Mouse (Mus musculus) heart, embryonic 13.5 days (tissue): ENCODE results near the gene Tlcd1. TPM values are rescaled to one million over a fixed set of nuclear protein-coding genes. Genes with fewer than 3 reads are reported as not detected.

Source experiments
- ATAC-seq: fragments of 200-750 bp; cut with Nextera tagmentation; 2 replicates; pipeline ENCODE4 v1.8.0; 2017; ENCODE audit warnings: moderate TSS enrichment; ENCODE audit not compliant: insufficient number of reproducible peaks, low FRiP score, low TSS enrichment; ENCODE audit errors: extremely low read depth
- H3K27ac ChIP-seq: fragments of 300-500 bp; sonication (generic); replicated peaks from 2 replicates; pipeline ENCODE4 v1.5.1; 2015; ENCODE audit warnings: moderate library complexity, mild to moderate bottlenecking, inconsistent platforms
- H3K27me3 ChIP-seq: fragments of 300-500 bp; sonication (generic); replicated peaks from 2 replicates; pipeline ENCODE4 v1.6.1; 2015; ENCODE audit warnings: mild to moderate bottlenecking, inconsistent platforms
- H3K36me3 ChIP-seq: fragments of 300-500 bp; sonication (generic); 2 replicates; pipeline ENCODE4 v1.6.1; 2015; ENCODE audit warnings: mild to moderate bottlenecking, inconsistent platforms
- H3K4me1 ChIP-seq: fragments of 300-500 bp; sonication (generic); 2 replicates; pipeline ENCODE4 v1.6.1; 2015; ENCODE audit warnings: inconsistent platforms
- H3K4me2 ChIP-seq: fragments of 300-500 bp; sonication (generic); 2 replicates; pipeline ENCODE4 v1.6.1; 2015; ENCODE audit warnings: inconsistent platforms, mild to moderate bottlenecking, moderate library complexity
- H3K4me3 ChIP-seq: fragments of 300-500 bp; sonication (generic); 2 replicates; pipeline ENCODE4 v1.5.1; 2015; ENCODE audit warnings: moderate library complexity, mild to moderate bottlenecking, inconsistent platforms
- H3K9ac ChIP-seq: fragments of 300-500 bp; sonication (generic); 2 replicates; pipeline ENCODE4 v1.6.1; 2015; ENCODE audit warnings: inconsistent platforms, mild to moderate bottlenecking, moderate library complexity
- H3K9me3 ChIP-seq: fragments of 300-500 bp; sonication (generic); 2 replicates; pipeline ENCODE4 v1.6.1; 2016; ENCODE audit warnings: inconsistent platforms
- WGBS: fragments of 180-500 bp; shearing (Covaris S2); methylation state at CpG from one replicate; pipeline ENCODE4 v1.1.7; 2015; ENCODE audit warnings: mixed read lengths; 5-methylcytosine and 5-hydroxymethylcytosine counted together
- microRNA-seq: library from miRNA; unstranded; fragments of <30 nt; microRNA quantifications from one replicate; pipeline ENCODE4, GENCODE M21; 2016
- polyA plus RNA-seq: library from polyadenylated mRNA; unstranded; fragments of >200 nt; fragmentation: Nextera tagmentation; extraction: Ambion mirVana; gene quantifications from 2 replicates; pipeline ENCODE4 v1.2.1, GENCODE M21; 2015

Tlcd1 gene
- polyA plus RNA-seq, 1 experiment from 2014 or later: 14.7 TPM

- WGBS: 80% methylated on average over 7 of the region's 7 CpGs
- Histone ChIP-seq H3K4me3 (no peak overlapping the region), H3K4me1 (no peaks in the 10 kb centered on the region), H3K36me3 (peaks cover 100% of the 10 kb centered on the region), H3K27me3 (no peaks in the 10 kb centered on the region), H3K9me3 (no peaks in the 10 kb centered on the region), H3K9ac (no peak overlapping the region), H3K4me2 (no peak overlapping the region), H3K27ac (no peak overlapping the region)
- no peak for ATAC-seq
Observed at GRCm38 (mm10) chr11:78210615-78211014, 34.1 kb downstream of the Tlcd1 start.

DNA sequence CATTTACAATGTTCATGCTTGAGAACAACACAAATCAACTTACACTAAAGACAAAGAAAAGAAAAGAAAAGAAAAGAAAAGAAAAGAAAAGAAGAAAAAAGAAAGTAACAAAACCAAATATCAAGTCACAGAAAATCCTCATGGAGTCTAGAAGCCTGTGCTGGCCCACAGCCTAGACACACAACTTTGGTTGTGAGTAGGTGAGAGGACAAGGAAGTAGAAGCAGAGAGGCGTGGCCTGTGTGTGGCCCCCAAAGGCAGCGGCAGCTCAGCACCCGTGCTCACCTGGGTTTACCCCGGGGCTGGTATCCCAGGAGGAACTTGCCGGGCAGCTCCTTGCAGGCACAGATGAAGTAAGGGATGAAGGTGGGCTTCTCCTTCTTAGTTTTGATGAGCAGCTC lies 35.0 kb downstream of the Tlcd1 start:
- Histone ChIP-seq H3K27me3 (no peaks in the 10 kb centered on the region), H3K4me1 (no peaks in the 10 kb centered on the region), H3K36me3 (peaks cover 100% of the 10 kb centered on the region), H3K27ac (no peak overlapping the region), H3K4me2 (no peak overlapping the region), H3K9ac (no peak overlapping the region), H3K4me3 (no peak overlapping the region), H3K9me3 (no peaks in the 10 kb centered on the region)
- no peak for ATAC-seq
- 94% methylated on average over 5 of the region's 5 CpGs for WGBS

DNA sequence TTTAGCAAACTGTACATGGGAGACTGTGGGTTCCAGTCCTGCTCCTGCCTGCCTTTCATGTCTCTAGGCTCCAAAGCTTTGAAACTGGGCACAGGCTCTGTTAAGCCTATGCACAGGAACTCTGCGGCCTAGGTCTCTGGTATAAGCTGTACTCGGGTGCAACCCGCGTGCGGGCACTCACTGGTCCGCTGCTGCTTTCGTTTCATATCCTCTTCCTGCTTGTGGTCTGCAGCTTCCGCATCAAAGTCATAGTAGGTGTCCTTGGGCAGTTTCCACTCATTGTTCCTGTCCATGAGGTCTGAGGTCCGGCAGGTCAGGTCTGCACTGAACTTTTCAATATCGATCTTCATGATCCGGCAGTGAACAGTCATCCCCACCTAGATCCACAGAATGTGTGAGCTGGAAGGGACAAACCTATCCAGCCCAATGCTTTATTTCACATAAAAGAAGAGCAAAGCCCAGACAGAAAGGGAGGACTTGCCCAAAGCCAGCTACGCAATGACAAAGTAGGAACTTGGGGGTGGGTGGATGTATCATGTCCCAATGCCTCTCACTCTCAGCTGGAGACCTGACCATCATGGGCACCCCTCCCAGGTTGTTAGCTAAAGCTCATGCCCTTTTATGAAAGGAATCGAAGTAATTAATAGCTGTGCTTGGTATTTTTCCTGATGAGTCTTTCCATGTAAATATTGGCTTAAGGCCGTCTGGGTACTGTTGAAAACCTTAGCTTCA lies 36.7 kb downstream of the Tlcd1 start:
- Histone ChIP-seq H3K9me3 (no peaks in the 10 kb centered on the region), H3K4me1 (no peaks in the 10 kb centered on the region), H3K27ac (no peak overlapping the region), H3K9ac (no peak overlapping the region), H3K4me3 (no peak overlapping the region), H3K27me3 (no peaks in the 10 kb centered on the region), H3K4me2 (no peak overlapping the region), H3K36me3 (peaks cover 99% of the 10 kb centered on the region)
- 91% methylated on average over 14 of the region's 14 CpGs for WGBS
- no peak for ATAC-seq

DNA sequence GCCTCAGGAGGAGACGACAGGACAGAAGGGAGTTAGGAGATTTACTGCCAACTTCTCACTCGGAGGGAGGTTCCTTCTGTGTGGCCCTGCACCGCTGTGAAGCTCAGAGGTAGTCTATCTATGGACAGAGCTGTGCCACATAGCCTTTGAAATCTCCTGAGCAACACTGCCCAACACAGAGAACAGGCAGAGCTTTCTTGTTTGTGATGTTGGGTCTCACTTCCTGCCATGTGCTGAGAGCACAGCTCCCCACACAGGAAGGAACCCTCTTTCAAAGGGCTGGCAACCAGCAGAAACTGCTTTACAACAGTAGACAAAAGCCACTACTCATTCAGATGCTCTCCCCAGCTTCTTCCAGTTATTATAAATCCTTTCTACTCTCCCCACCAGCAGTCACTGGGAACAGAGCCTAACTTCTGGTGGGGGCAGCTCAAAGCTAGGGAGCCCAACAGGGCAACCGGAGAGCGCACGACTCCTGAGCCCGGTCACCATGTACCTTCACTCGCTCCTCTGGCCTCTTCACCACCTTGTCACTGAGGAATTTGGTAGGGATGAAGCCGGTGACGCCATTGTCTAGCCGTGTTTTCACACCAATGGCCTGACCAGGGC lies 39.3 kb downstream of the Tlcd1 start:
- Histone ChIP-seq H3K4me3 (no peak overlapping the region), H3K4me1 (no peaks in the 10 kb centered on the region), H3K9ac (no peak overlapping the region), H3K9me3 (no peaks in the 10 kb centered on the region), H3K27ac (no peak overlapping the region), H3K4me2 (no peak overlapping the region), H3K36me3 (peaks cover 99% of the 10 kb centered on the region), H3K27me3 (no peaks in the 10 kb centered on the region)
- no peak for ATAC-seq
- WGBS: 87% methylated on average over 11 of the region's 11 CpGs

GRCm38 (mm10) chr11:78223586-78223985 lies 47.1 kb downstream of the Tlcd1 start:
- ATAC-seq: no peak
- Histone ChIP-seq H3K27me3 (no peaks in the 10 kb centered on the region), H3K27ac (no peak overlapping the region), H3K36me3 (peaks cover 99% of the 10 kb centered on the region), H3K4me2 (no peak overlapping the region), H3K9ac (no peak overlapping the region), H3K4me3 (no peak overlapping the region), H3K4me1 (no peaks in the 10 kb centered on the region), H3K9me3 (no peaks in the 10 kb centered on the region)
- WGBS: 86% methylated on average over 4 of the region's 4 CpGs

Small RNAs within 50 kb of the gene (microRNA-seq; reads per million reads assigned to microRNA genes)
- not detected for gene Mir7653

Other genes with a start within 250 kb of the Tlcd1 start
- 0.09 and 0.20 TPM in 2 replicates for gene Sez6, start 245.9 kb upstream of the Tlcd1 start, polyA plus RNA-seq
- 8.6 and 9.9 TPM in 2 replicates for gene Phf12, start 194.0 kb upstream of the Tlcd1 start, polyA plus RNA-seq
- gene Dhrs13, start 144.4 kb upstream of the Tlcd1 start, polyA plus RNA-seq: 13.2 and 14.1 TPM in 2 replicates
- 71.8 and 83.9 TPM in 2 replicates for gene Flot2, start 138.8 kb upstream of the Tlcd1 start, polyA plus RNA-seq
- gene Eral1, start 96.3 kb upstream of the Tlcd1 start, polyA plus RNA-seq: 23.6 and 24.3 TPM in 2 replicates
- 16.5 and 17.7 TPM in 2 replicates for gene Fam222b, start 82.1 kb upstream of the Tlcd1 start, polyA plus RNA-seq
- 41.2 and 43.0 TPM in 2 replicates for gene Traf4, start 11.1 kb upstream of the Tlcd1 start, polyA plus RNA-seq
- gene Nek8, start within 50 bp of the Tlcd1 start, polyA plus RNA-seq: 12.7 and 13.2 TPM in 2 replicates
- gene Rpl23a, start 6.9 kb downstream of the Tlcd1 start, polyA plus RNA-seq: 833 and 868 TPM in 2 replicates
- gene Rab34, start 11.7 kb downstream of the Tlcd1 start, polyA plus RNA-seq: 57.5 and 60.9 TPM in 2 replicates
- gene Proca1, start 16.7 kb downstream of the Tlcd1 start, polyA plus RNA-seq: 2.2 and 2.9 TPM in 2 replicates
- 54.1 and 60.7 TPM in 2 replicates for gene Sdf2, start 69.0 kb downstream of the Tlcd1 start, polyA plus RNA-seq
- gene Supt6, start 69.3 kb downstream of the Tlcd1 start, polyA plus RNA-seq: 16.6 and 17.0 TPM in 2 replicates
- gene 2610507B11Rik, start 85.0 kb downstream of the Tlcd1 start, polyA plus RNA-seq: 56.4 and 59.8 TPM in 2 replicates
- gene BC030499, start 114.1 kb downstream of the Tlcd1 start, polyA plus RNA-seq: 0.20 and 0.29 TPM in 2 replicates
- gene Spag5, start 124.8 kb downstream of the Tlcd1 start, polyA plus RNA-seq: 24.5 and 25.5 TPM in 2 replicates
- 22.1 and 22.5 TPM in 2 replicates for gene Aldoc, start 146.3 kb downstream of the Tlcd1 start, polyA plus RNA-seq
- 65.9 and 66.6 TPM in 2 replicates for gene Pigs, start 151.7 kb downstream of the Tlcd1 start, polyA plus RNA-seq
- gene Unc119, start 166.8 kb downstream of the Tlcd1 start, polyA plus RNA-seq: 42.8 and 44.6 TPM in 2 replicates
- gene Foxn1, start 209.8 kb downstream of the Tlcd1 start, polyA plus RNA-seq: 0.04 and 0.44 TPM in 2 replicates
- not detected in 2 replicates for gene Slc13a2, start 245.5 kb downstream of the Tlcd1 start, polyA plus RNA-seq